Mouse (Mus musculus): ENCODE results near the gene Tymp. TPM values are rescaled to one million over a fixed set of nuclear protein-coding genes. Genes with fewer than 3 reads are reported as not detected.
A peak's percentile ranks its signal among the peaks of the same experiment; 100 is the strongest.

Tymp gene
- polyA plus RNA-seq, 1 experiment from 2014 or later = 1.5 TPM

GRCm38 (mm10) chr15:89387127-89387526 lies 10.3 kb upstream of the Tymp start:
- Histone ChIP-seq H3K9me3 (no peaks in the 10 kb centered on the region), H3K36me3 (replicated peaks) (no peaks in the 10 kb centered on the region), H3K27ac (replicated peaks) (no peak overlapping the region), H3K4me3 (no peak overlapping the region), H3K4me1 (0 out of 2 replicates have a peak, but pooled peaks cover 7% of the 10 kb centered on the region), H3K27me3 (replicated peaks; ENCODE audit: low read depth, poor library complexity, severe bottlenecking) (peaks cover 55% of the 10 kb centered on the region)
- WGBS = 40% methylated on average over 12 of the region's 12 CpGs
- DNase-seq (ENCODE audit: low spot score) = no peak

GRCm38 (mm10) chr15:89384617-89385016 lies 7.8 kb upstream of the Tymp start, which contains the start of gene Klhdc7b:
Gene Klhdc7b (plus strand): TSS chr15:89384917.
- H3K27me3 ChIP-seq (replicated peaks; ENCODE audit: low read depth, poor library complexity, severe bottlenecking) = peaks cover 80% of the 10 kb centered on the region
- no peak for DNase-seq (ENCODE audit: low spot score)

DNA sequence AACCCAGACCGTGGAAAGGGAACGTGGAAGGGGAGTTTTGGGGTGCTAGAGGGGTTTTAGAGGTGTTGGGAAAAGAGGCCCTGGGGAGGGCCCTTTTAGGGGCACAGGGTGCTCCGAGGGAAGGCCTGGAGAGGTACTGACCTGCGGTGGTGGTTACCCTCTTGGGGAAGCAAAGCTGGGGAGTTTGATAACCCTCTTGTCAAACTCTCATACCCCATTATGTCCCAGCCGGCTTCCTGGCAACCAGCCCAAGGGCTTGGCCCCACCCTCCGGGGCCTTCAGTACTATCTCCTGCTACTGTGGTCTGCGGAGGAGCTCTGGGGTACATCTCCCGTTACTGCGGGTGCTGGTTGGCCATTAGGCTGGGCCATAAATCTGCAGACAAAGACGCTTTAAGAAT lies 2.6 kb upstream of the Tymp start:
- H3K27ac ChIP-seq (replicated peaks) = no peak overlapping the region
- peak; percentile 34 for DNase-seq (ENCODE audit: low spot score)
- H3K4me3 ChIP-seq = peak overlapping the region; percentile 53
- H3K27me3 ChIP-seq (replicated peaks; ENCODE audit: low read depth, poor library complexity, severe bottlenecking) = peaks cover 91% of the 10 kb centered on the region
- WGBS = 11% methylated on average over 10 of the region's 10 CpGs
- H3K9me3 ChIP-seq = no peaks in the 10 kb centered on the region
- no peaks in the 10 kb centered on the region for H3K36me3 ChIP-seq (replicated peaks)
- peaks cover 36% of the 10 kb centered on the region for H3K4me1 ChIP-seq

More at GRCm38 (mm10) chr15:89384617-89385016, 7.8 kb upstream of the Tymp start, which contains the start of gene Klhdc7b:
- 85% methylated on average over 7 of the region's 7 CpGs for WGBS
- no peak within 1 kb of the TSS for H3K4me3 ChIP-seq
- H3K9me3 ChIP-seq = no peaks in the 10 kb centered on the region
- no peaks in the 10 kb centered on the region for H3K36me3 ChIP-seq (replicated peaks)
- H3K4me1 ChIP-seq = 0 out of 2 replicates have a peak, but pooled peaks cover 7% of the 10 kb centered on the region
- H3K27ac ChIP-seq (replicated peaks) = peak within 1 kb of the TSS; percentile 24; the same call in 1 of the 2 replicates

GRCm38 (mm10) chr15:89378831-89379401 lies 2.1 kb upstream of the Tymp start, which contains the start of gene Odf3b:
Gene Odf3b (minus strand): TSS chr15:89379282.
- peak within 1 kb of the TSS; percentile 36; the same call in 1 of the 2 replicates for H3K27ac ChIP-seq (replicated peaks)
- WGBS = under 1% methylated on average over 33 of the region's 33 CpGs
- DNase-seq (ENCODE audit: low spot score) = peak; percentile 51

GRCm38 (mm10) chr15:89377938-89378828 lies 1.3 kb upstream of the Tymp start:
- H3K36me3 ChIP-seq (replicated peaks) = no peaks in the 10 kb centered on the region
- H3K9me3 ChIP-seq = no peaks in the 10 kb centered on the region
- H3K27ac ChIP-seq (replicated peaks) = peak overlapping the region; percentile 36; the same call in 1 of the 2 replicates
- peaks cover 85% of the 10 kb centered on the region for H3K27me3 ChIP-seq (replicated peaks; ENCODE audit: low read depth, poor library complexity, severe bottlenecking)
- peak; percentile 25 for DNase-seq (ENCODE audit: low spot score)
- H3K4me3 ChIP-seq = peak overlapping the region; percentile 53
- WGBS = 10% methylated on average over 46 of the region's 46 CpGs
- peaks cover 47% of the 10 kb centered on the region for H3K4me1 ChIP-seq

More at GRCm38 (mm10) chr15:89378831-89379401, 2.1 kb upstream of the Tymp start, which contains the start of gene Odf3b:
- peak within 1 kb of the TSS; percentile 53 for H3K4me3 ChIP-seq
- peaks cover 90% of the 10 kb centered on the region for H3K27me3 ChIP-seq (replicated peaks; ENCODE audit: low read depth, poor library complexity, severe bottlenecking)
- H3K4me1 ChIP-seq = peaks cover 41% of the 10 kb centered on the region
- H3K9me3 ChIP-seq = no peaks in the 10 kb centered on the region
- no peaks in the 10 kb centered on the region for H3K36me3 ChIP-seq (replicated peaks)

- no peaks in the 10 kb centered on the region for H3K9me3 ChIP-seq
- peaks cover 55% of the 10 kb centered on the region for H3K4me1 ChIP-seq
- 5% methylated on average over 18 of the region's 18 CpGs for WGBS
- H3K36me3 ChIP-seq (replicated peaks) = peaks cover 6% of the 10 kb centered on the region
- peak overlapping the region; percentile 32 for H3K4me3 ChIP-seq
- peak; percentile 37 for DNase-seq (ENCODE audit: low spot score)
- no peak overlapping the region for H3K27ac ChIP-seq (replicated peaks)
- peaks cover 79% of the 10 kb centered on the region for H3K27me3 ChIP-seq (replicated peaks; ENCODE audit: low read depth, poor library complexity, severe bottlenecking)
Observed at GRCm38 (mm10) chr15:89377362-89377761, 523 bp upstream of the Tymp start.

DNA sequence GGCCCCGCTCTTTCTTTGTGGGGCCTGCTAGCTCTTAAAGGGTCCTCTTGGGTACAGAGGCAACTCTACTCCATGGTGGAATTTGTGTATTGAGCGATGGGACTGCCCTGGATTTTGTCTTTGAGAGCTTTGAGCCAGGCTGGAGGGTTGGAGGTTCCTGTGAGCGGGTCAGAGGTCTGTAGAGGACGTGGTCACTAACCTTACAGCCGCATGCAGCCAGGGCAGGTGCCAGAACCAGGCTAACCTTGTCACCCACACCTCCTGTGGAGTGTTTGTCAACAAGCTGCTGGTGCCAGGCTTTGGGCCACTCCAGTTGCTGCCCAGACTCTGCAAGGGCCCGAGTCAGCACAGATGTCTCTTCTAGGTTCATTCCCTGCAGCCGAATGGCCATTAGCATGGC lies 799 bp downstream of the Tymp start:
- H3K27me3 ChIP-seq (replicated peaks; ENCODE audit: low read depth, poor library complexity, severe bottlenecking) = peaks cover 65% of the 10 kb centered on the region
- 82% methylated on average over 7 of the region's 7 CpGs for WGBS
- peaks cover 19% of the 10 kb centered on the region for H3K36me3 ChIP-seq (replicated peaks)
- H3K4me1 ChIP-seq = peaks cover 60% of the 10 kb centered on the region
- H3K27ac ChIP-seq (replicated peaks) = no peak overlapping the region
- no peaks in the 10 kb centered on the region for H3K9me3 ChIP-seq
- H3K4me3 ChIP-seq = no peak overlapping the region
- no peak for DNase-seq (ENCODE audit: low spot score)

DNA sequence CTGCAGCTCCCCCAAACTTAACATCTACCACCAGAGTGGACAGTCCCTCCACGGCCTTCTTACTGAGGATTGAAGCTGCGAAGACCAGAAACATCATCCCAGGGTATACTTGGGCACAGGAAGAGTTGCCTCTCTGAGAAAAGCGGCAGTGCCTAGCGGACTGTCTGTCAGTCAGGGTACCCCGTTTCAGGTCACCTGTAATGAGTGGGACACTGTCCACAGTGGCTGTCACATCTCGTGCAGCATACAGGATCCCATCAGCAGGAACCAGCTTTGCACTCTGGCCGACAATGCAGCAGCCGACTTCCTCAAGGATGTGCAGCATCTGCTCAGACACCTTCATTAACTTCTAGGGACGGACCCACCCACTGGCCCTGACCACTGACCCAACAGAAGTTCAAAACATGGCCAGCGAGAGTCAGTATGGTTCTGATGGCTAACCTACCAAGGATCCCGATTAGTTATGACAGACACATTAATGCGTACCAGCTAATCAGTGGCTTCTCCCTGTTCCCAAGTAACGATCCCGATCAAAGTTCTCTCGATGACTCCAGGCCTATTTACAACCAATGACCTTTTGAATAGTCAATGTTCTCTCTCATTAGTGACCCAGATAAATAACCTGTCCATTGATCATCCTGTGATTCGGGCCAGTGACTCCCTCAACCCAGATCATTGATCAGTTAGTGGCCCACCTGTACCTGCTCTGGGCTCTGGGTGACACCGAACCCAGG lies 1.9 kb downstream of the Tymp start:
- Histone ChIP-seq H3K36me3 (replicated peaks) (peaks cover 30% of the 10 kb centered on the region), H3K4me1 (peaks cover 60% of the 10 kb centered on the region), H3K9me3 (no peaks in the 10 kb centered on the region), H3K27ac (replicated peaks) (no peak overlapping the region), H3K4me3 (peak overlapping the region; percentile 73), H3K27me3 (replicated peaks; ENCODE audit: low read depth, poor library complexity, severe bottlenecking) (peaks cover 55% of the 10 kb centered on the region)
- DNase-seq (ENCODE audit: low spot score) = no peak
- 92% methylated on average over 17 of the region's 17 CpGs for WGBS

DNA sequence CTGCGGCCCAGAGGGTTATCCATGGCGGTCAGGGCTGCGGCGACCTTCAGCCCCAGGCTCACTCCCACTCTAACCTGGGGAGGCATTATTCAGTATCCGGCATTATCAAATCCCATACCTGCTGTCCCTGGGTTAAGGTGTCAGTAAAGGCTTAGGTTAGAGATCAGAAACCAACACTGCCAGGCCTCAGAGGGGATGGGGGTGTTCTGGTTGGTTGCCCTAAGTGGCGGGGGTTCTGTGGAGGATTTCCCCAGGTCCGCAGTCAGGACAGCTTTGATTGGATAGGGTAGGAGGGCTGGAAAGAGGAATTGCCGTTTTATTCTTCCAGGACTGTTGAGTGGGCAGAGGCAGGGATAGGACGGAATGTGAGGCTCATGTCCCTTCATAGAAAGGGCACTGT lies 2.5 kb downstream of the Tymp start:
- DNase-seq (ENCODE audit: low spot score) = no peak
- H3K4me1 ChIP-seq = peaks cover 58% of the 10 kb centered on the region

DNA sequence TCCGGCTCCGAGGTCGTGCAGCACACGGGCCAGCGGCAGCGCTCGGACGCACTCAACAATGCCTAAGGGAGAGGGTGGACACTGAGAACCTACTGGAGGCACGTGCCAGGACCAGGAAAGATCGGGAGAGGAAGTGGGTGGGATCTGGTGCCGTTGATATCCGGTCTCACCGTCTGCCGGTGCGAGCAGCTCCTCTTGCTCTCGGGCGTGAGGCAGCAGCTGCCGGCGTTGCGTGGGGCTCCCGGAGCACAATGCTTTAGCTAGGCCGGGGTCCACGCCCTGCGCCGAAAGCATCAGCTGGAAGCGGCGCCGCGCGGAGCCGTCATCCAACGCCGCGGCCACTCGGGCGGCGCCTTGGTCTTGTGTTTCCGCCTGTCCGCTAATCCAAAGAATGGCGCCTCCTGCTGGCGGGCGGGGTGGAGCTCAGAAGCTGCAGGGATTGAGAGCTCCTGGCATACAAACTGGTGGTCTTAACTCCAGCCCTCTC lies 3.0 kb downstream of the Tymp start, which contains the start of gene Sco2:
Gene Sco2 (minus strand): TSS at position 85 of the 487 bp plus-strand sequence.
- Histone ChIP-seq H3K4me3 (peak within 1 kb of the TSS; percentile 73), H3K36me3 (replicated peaks) (peaks cover 41% of the 10 kb centered on the region), H3K27me3 (replicated peaks; ENCODE audit: low read depth, poor library complexity, severe bottlenecking) (peaks cover 43% of the 10 kb centered on the region), H3K9me3 (no peaks in the 10 kb centered on the region), H3K27ac (replicated peaks) (peak within 1 kb of the TSS; percentile 94), H3K4me1 (peaks cover 52% of the 10 kb centered on the region)
- under 1% methylated on average over 42 of the region's 42 CpGs for WGBS
- DNase-seq (ENCODE audit: low spot score) = peak; percentile 96

More for the DNA sequence above, 2.5 kb downstream of the Tymp start:
- peaks cover 36% of the 10 kb centered on the region for H3K36me3 ChIP-seq (replicated peaks)
- H3K9me3 ChIP-seq = no peaks in the 10 kb centered on the region
- peak overlapping the region; percentile 73 for H3K4me3 ChIP-seq
- peak overlapping the region; percentile 94 for H3K27ac ChIP-seq (replicated peaks)
- peaks cover 48% of the 10 kb centered on the region for H3K27me3 ChIP-seq (replicated peaks; ENCODE audit: low read depth, poor library complexity, severe bottlenecking)
- 46% methylated on average over 9 of the region's 9 CpGs for WGBS

DNA sequence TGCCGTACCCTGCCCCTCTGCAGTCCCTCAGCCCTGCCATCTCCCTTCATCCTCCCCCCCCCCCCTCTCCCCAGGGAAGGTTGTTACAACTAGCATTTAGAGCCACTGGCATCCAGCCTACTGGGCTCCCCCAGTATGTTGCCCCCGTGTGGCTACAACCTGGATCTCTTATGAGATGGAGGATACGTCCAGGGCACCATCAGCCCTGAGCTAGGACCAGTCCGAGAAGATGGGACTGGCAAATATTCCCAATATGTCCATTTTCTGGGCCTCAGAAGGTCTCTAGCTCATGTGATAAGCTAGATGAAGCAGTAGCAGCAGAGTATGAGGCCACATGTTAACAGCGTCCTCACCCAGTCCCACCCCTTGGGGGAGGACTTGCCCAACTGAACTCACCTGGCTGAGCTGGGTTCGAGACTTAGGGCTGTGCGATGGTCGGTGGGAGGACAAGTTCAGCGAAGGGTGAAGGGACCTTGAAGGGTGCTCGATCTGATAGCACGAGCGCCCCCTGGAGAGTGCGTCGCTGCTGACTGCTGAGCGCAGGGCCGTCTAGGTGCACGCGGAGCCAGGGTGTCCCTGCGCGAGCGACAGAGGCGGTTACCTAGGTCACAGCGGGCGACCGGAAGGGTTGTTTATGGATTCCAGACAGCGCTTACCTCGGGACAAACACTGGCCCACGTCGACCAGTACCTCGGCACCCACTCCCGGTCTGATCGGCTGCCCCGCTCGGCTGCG lies 3.6 kb downstream of the Tymp start:
- H3K9me3 ChIP-seq = no peaks in the 10 kb centered on the region
- peak overlapping the region; percentile 73 for H3K4me3 ChIP-seq
- 2% methylated on average over 35 of the region's 35 CpGs for WGBS
- peak; percentile 86 for DNase-seq (ENCODE audit: low spot score)
- H3K27me3 ChIP-seq (replicated peaks; ENCODE audit: low read depth, poor library complexity, severe bottlenecking) = peaks cover 37% of the 10 kb centered on the region
- peaks cover 46% of the 10 kb centered on the region for H3K4me1 ChIP-seq
- peak overlapping the region; percentile 94 for H3K27ac ChIP-seq (replicated peaks)
- H3K36me3 ChIP-seq (replicated peaks) = peaks cover 48% of the 10 kb centered on the region

Measured in embryonic facial prominence, embryonic 10.5 days (tissue).